Mouse (Mus musculus) hindbrain, embryonic 16.5 days (tissue): Measurements from ENCODE around the gene Cox7a1. TPM values are rescaled to one million over a fixed set of nuclear protein-coding genes. Genes with fewer than 3 reads are reported as not detected.

ENCODE experiments used
- polyA plus RNA-seq: library from polyadenylated mRNA; unstranded; fragments of >200 nt; fragmentation: Nextera tagmentation; extraction: Ambion mirVana; gene quantifications from 2 replicates; pipeline ENCODE4 v1.2.1, GENCODE M21; 2015

The Cox7a1 gene
- polyA plus RNA-seq, 1 experiment from 2014 or later: 5.6 TPM

Other genes starting within 250 kb of the Cox7a1 start
- gene Zfp74, start 230.1 kb upstream of the Cox7a1 start, polyA plus RNA-seq: 20.7 and 23.3 TPM in 2 replicates
- gene Zfp568, start 200.2 kb upstream of the Cox7a1 start, polyA plus RNA-seq: 3.5 and 4.0 TPM in 2 replicates
- 10.7 and 11.9 TPM in 2 replicates for gene Zfp14, start 132.8 kb upstream of the Cox7a1 start, polyA plus RNA-seq
- gene Zfp82, start 111.2 kb upstream of the Cox7a1 start, polyA plus RNA-seq: 11.6 and 13.8 TPM in 2 replicates
- 0.80 and 1.5 TPM in 2 replicates for gene Gm26920, start 93.7 kb upstream of the Cox7a1 start, polyA plus RNA-seq
- 14.4 and 14.9 TPM in 2 replicates for gene Zfp566, start 93.6 kb upstream of the Cox7a1 start, polyA plus RNA-seq
- gene Zfp260, start 89.4 kb upstream of the Cox7a1 start, polyA plus RNA-seq: 69.0 and 75.5 TPM in 2 replicates
- 23.7 and 26.9 TPM in 2 replicates for gene Zfp382, start 62.2 kb upstream of the Cox7a1 start, polyA plus RNA-seq
- gene Zfp146, start 14.4 kb upstream of the Cox7a1 start, polyA plus RNA-seq: 8.0 and 9.2 TPM in 2 replicates
- gene Capns1, start 14.7 kb downstream of the Cox7a1 start, polyA plus RNA-seq: 86.0 and 94.7 TPM in 2 replicates
- 168 and 175 TPM in 2 replicates for gene Polr2i, start 47.8 kb downstream of the Cox7a1 start, polyA plus RNA-seq
- gene Tbcb, start 48.1 kb downstream of the Cox7a1 start, polyA plus RNA-seq: 465 and 500 TPM in 2 replicates
- gene Ovol3, start 51.6 kb downstream of the Cox7a1 start, polyA plus RNA-seq: not detected in 2 replicates
- 0.66 and 0.86 TPM in 2 replicates for gene Thap8, start 96.0 kb downstream of the Cox7a1 start, polyA plus RNA-seq
- 3.9 and 5.6 TPM in 2 replicates for gene Wdr62, start 96.3 kb downstream of the Cox7a1 start, polyA plus RNA-seq
- 96.5 and 138 TPM in 2 replicates for gene Clip3, start 107.6 kb downstream of the Cox7a1 start, polyA plus RNA-seq
- gene Alkbh6, start 124.6 kb downstream of the Cox7a1 start, polyA plus RNA-seq: 124 and 131 TPM in 2 replicates
- 14.6 and 14.8 TPM in 2 replicates for gene Syne4, start 130.7 kb downstream of the Cox7a1 start, polyA plus RNA-seq
- 0.21 and 0.54 TPM in 2 replicates for gene E130208F15Rik, start 137.6 kb downstream of the Cox7a1 start, polyA plus RNA-seq
- 16.8 and 17.0 TPM in 2 replicates for gene Sdhaf1, start 139.8 kb downstream of the Cox7a1 start, polyA plus RNA-seq
- 15.8 and 16.8 TPM in 2 replicates for gene Lrfn3, start 178.6 kb downstream of the Cox7a1 start, polyA plus RNA-seq
- gene Tyrobp, start 229.6 kb downstream of the Cox7a1 start, polyA plus RNA-seq: 29.7 and 31.5 TPM in 2 replicates
- gene Hcst, start 235.7 kb downstream of the Cox7a1 start, polyA plus RNA-seq: 0.95 and 0.97 TPM in 2 replicates
- gene Nfkbid, start 237.6 kb downstream of the Cox7a1 start, polyA plus RNA-seq: 2.5 and 2.9 TPM in 2 replicates